In genomic region chr9:3863958-3864357, GRCm38 (mm10) we compare ENCODE assay signal across 20 mouse cellular contexts.
"Had no signal": no experiment of that assay in that cellular context is flagged by ENCODE, and none has a peak within 500 bp of the region (broad histone marks: within the 10 kb centered on the region; RNA-seq: fewer than 3 reads in every experiment).

No protein-coding gene starts in this region.

- H3K36me3 ChIP-seq: liver, embryonic 15.5 days; lung, embryonic 15.5 days; midbrain, embryonic 10.5 days; midbrain, embryonic 12.5 days; neural tube, embryonic 13.5 days; neural tube, embryonic 15.5 days had no signal

- H3K27me3 ChIP-seq: liver, embryonic 15.5 days; lung, embryonic 15.5 days; midbrain, embryonic 12.5 days; neural tube, embryonic 13.5 days; neural tube, embryonic 15.5 days had no signal

- H3K27ac ChIP-seq: liver, embryonic 15.5 days; lung, embryonic 15.5 days; midbrain, embryonic 10.5 days; midbrain, embryonic 12.5 days; neural tube, embryonic 13.5 days; neural tube, embryonic 15.5 days had no signal

- H3K4me3 ChIP-seq: liver, embryonic 15.5 days; lung, embryonic 15.5 days; midbrain, embryonic 10.5 days; midbrain, embryonic 12.5 days; myocyte; neural tube, embryonic 13.5 days; neural tube, embryonic 15.5 days had no signal

- H3K4me1 ChIP-seq: liver, embryonic 15.5 days; lung, embryonic 15.5 days; midbrain, embryonic 10.5 days; midbrain, embryonic 12.5 days; neural tube, embryonic 13.5 days; neural tube, embryonic 15.5 days had no signal

- H3K9ac ChIP-seq: liver, embryonic 15.5 days; liver, postnatal 0 days; lung, embryonic 15.5 days; midbrain, embryonic 12.5 days; neural tube, embryonic 13.5 days; neural tube, embryonic 15.5 days had no signal

- DNase-seq: liver, postnatal 0 days; lung, adult 2 months; lung, postnatal 14 days; lung, postnatal 36 days; midbrain, embryonic 14.5 days; retina, postnatal 1 day; right cerebral cortex, adult 18-20 months; right cerebral cortex, postnatal 25 days; right cerebral cortex, postnatal 4 days; spleen, adult 18-20 months; thymus, adult 18-20 months; thymus, postnatal 25 days; thymus, postnatal 4 days had no signal

- H3K9me3 ChIP-seq: liver, embryonic 15.5 days; lung, embryonic 15.5 days; midbrain, embryonic 10.5 days; midbrain, embryonic 12.5 days; neural tube, embryonic 13.5 days; neural tube, embryonic 15.5 days had no signal

- H3K4me2 ChIP-seq: liver, embryonic 15.5 days; lung, embryonic 15.5 days; midbrain, embryonic 12.5 days; neural tube, embryonic 13.5 days; neural tube, embryonic 15.5 days had no signal
